Mouse (Mus musculus): ENCODE measurements at regions not wholly inside any gene's neighbourhood (a gene's known extent, or its start where the extent isn't known, plus 50 kb on each side); places are given as distances from the start of the nearest gene placed in this dataset.

DNA sequence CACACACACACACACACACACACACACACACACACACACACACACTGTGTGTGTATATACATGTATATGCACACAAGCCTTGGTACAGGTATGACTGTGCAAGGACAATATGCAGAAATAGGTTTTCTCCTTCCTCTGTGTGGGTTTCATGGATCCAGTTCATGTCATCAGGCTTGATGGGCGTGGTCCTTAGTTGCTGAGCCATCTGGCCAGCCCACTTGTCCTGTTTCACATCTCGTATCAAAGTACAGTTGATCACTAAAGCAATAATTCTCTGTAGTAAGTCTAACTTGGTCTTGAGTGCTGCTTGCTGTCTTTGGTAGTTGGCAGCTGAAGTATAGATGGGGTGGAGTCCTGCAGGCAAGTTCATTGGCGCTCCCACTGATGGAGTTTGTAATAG lies 150.1 kb upstream of the Adgrl2 start:
- TF ChIP-seq GATA1 (IDR thresholded peaks at IDR 0.05; ENCODE audit: borderline replicate concordance, low read length) (no peak), CTCF (IDR thresholded peaks at IDR 0.05; ENCODE audit: low read depth, low read length) (no peak)
